Mouse (Mus musculus): Measurements from ENCODE around the gene 1700030K09Rik. TPM values are rescaled to one million over a fixed set of nuclear protein-coding genes. Genes with fewer than 3 reads are reported as not detected.
A peak's percentile ranks its signal among the peaks of the same experiment; 100 is the strongest.

Gene 1700030K09Rik
- polyA plus RNA-seq, 1 experiment from 2014 or later, result 16.3 TPM

- no peak overlapping the region for H3K9ac ChIP-seq (replicated peaks)
- no peak overlapping the region for H3K4me3 ChIP-seq (replicated peaks)
- no peaks in the 10 kb centered on the region for H3K9me3 ChIP-seq (replicated peaks)
- H3K27me3 ChIP-seq (replicated peaks), result no peaks in the 10 kb centered on the region
- H3K36me3 ChIP-seq, result peaks cover 88% of the 10 kb centered on the region
- no peak for ATAC-seq (ENCODE audit: low FRiP score)
- H3K4me2 ChIP-seq, result no peak overlapping the region
- 95% methylated on average over 2 of the region's 2 CpGs for WGBS
- H3K4me1 ChIP-seq, result peaks cover 12% of the 10 kb centered on the region
- H3K27ac ChIP-seq (replicated peaks), result no peak overlapping the region
Observed at GRCm38 (mm10) chr8:72469243-72469642, 25.6 kb downstream of the 1700030K09Rik start.

GRCm38 (mm10) chr8:72469984-72470383 lies 26.3 kb downstream of the 1700030K09Rik start:
- 98% methylated on average over 8 of the region's 8 CpGs for WGBS
- no peak overlapping the region for H3K9ac ChIP-seq (replicated peaks)

GRCm38 (mm10) chr8:72470684-72471083 lies 27.0 kb downstream of the 1700030K09Rik start:
- Histone ChIP-seq H3K4me3 (replicated peaks) (no peak overlapping the region), H3K9me3 (replicated peaks) (no peaks in the 10 kb centered on the region), H3K4me2 (no peak overlapping the region), H3K4me1 (peaks cover 14% of the 10 kb centered on the region), H3K27me3 (replicated peaks) (no peaks in the 10 kb centered on the region), H3K9ac (replicated peaks) (no peak overlapping the region), H3K36me3 (peaks cover 73% of the 10 kb centered on the region), H3K27ac (replicated peaks) (no peak overlapping the region)
- WGBS, result 97% methylated on average over 7 of the region's 7 CpGs
- no peak for ATAC-seq (ENCODE audit: low FRiP score)

More at GRCm38 (mm10) chr8:72469984-72470383, 26.3 kb downstream of the 1700030K09Rik start:
- no peak overlapping the region for H3K4me2 ChIP-seq
- no peak for ATAC-seq (ENCODE audit: low FRiP score)
- no peak overlapping the region for H3K4me3 ChIP-seq (replicated peaks)
- H3K9me3 ChIP-seq (replicated peaks), result no peaks in the 10 kb centered on the region
- no peaks in the 10 kb centered on the region for H3K27me3 ChIP-seq (replicated peaks)
- no peak overlapping the region for H3K27ac ChIP-seq (replicated peaks)
- peaks cover 80% of the 10 kb centered on the region for H3K36me3 ChIP-seq
- H3K4me1 ChIP-seq, result peaks cover 14% of the 10 kb centered on the region

GRCm38 (mm10) chr8:72474826-72475546 lies 31.3 kb downstream of the 1700030K09Rik start, which contains the start of gene Cherp:
Gene Cherp, minus strand, starts transcription at chr8:72475226.
- under 1% methylated on average over 79 of the region's 80 CpGs for WGBS
- H3K4me1 ChIP-seq, result peaks cover 29% of the 10 kb centered on the region

GRCm38 (mm10) chr8:72485456-72486199 lies 41.9 kb downstream of the 1700030K09Rik start:
- H3K4me2 ChIP-seq, result no peak overlapping the region
- no peak for ATAC-seq (ENCODE audit: low FRiP score)

More at GRCm38 (mm10) chr8:72474826-72475546, 31.3 kb downstream of the 1700030K09Rik start, which contains the start of gene Cherp:
- Histone ChIP-seq H3K9me3 (replicated peaks) (no peaks in the 10 kb centered on the region), H3K27me3 (replicated peaks) (no peaks in the 10 kb centered on the region), H3K4me2 (peak within 1 kb of the TSS; percentile 95), H3K9ac (replicated peaks) (peak within 1 kb of the TSS; percentile 78), H3K36me3 (peaks cover 38% of the 10 kb centered on the region), H3K4me3 (replicated peaks) (peak within 1 kb of the TSS; percentile 80), H3K27ac (replicated peaks) (peak within 1 kb of the TSS; percentile 92)
- peak; percentile 97 for ATAC-seq (ENCODE audit: low FRiP score)

GRCm38 (mm10) chr8:72487014-72487413 lies 43.3 kb downstream of the 1700030K09Rik start:
- no peaks in the 10 kb centered on the region for H3K9me3 ChIP-seq (replicated peaks)
- peaks cover 19% of the 10 kb centered on the region for H3K4me1 ChIP-seq
- H3K27ac ChIP-seq (replicated peaks), result no peak overlapping the region
- H3K36me3 ChIP-seq, result peaks cover 52% of the 10 kb centered on the region
- no peaks in the 10 kb centered on the region for H3K27me3 ChIP-seq (replicated peaks)
- ATAC-seq (ENCODE audit: low FRiP score), result no peak
- H3K9ac ChIP-seq (replicated peaks), result no peak overlapping the region
- no peak overlapping the region for H3K4me2 ChIP-seq
- no peak overlapping the region for H3K4me3 ChIP-seq (replicated peaks)

More at GRCm38 (mm10) chr8:72485456-72486199, 41.9 kb downstream of the 1700030K09Rik start:
- Histone ChIP-seq H3K4me1 (peaks cover 7% of the 10 kb centered on the region; the same call in 1 of the 2 replicates), H3K9me3 (replicated peaks) (no peaks in the 10 kb centered on the region), H3K27ac (replicated peaks) (no peak overlapping the region), H3K27me3 (replicated peaks) (no peaks in the 10 kb centered on the region), H3K9ac (replicated peaks) (no peak overlapping the region), H3K4me3 (replicated peaks) (no peak overlapping the region), H3K36me3 (peaks cover 55% of the 10 kb centered on the region)
- WGBS, result 90% methylated on average over 6 of the region's 6 CpGs

GRCm38 (mm10) chr8:72491017-72491416 lies 47.3 kb downstream of the 1700030K09Rik start:
- Histone ChIP-seq H3K36me3 (peaks cover 44% of the 10 kb centered on the region), H3K9me3 (replicated peaks) (no peaks in the 10 kb centered on the region), H3K4me1 (peaks cover 34% of the 10 kb centered on the region), H3K27ac (replicated peaks) (peak overlapping the region; percentile 88; the same call in 1 of the 2 replicates), H3K9ac (replicated peaks) (peak overlapping the region; percentile 81; the same call in 1 of the 2 replicates), H3K4me2 (peak overlapping the region; percentile 75), H3K4me3 (replicated peaks) (peak overlapping the region; percentile 89), H3K27me3 (replicated peaks) (no peaks in the 10 kb centered on the region)
- 93% methylated on average over 2 of the region's 2 CpGs for WGBS
- no peak for ATAC-seq (ENCODE audit: low FRiP score)

GRCm38 (mm10) chr8:72491680-72492621 lies 48.3 kb downstream of the 1700030K09Rik start, which contains the start of gene Slc35e1:
Gene Slc35e1, minus strand, starts transcription at chr8:72492614.
- Histone ChIP-seq H3K4me3 (replicated peaks) (peak within 1 kb of the TSS; percentile 89), H3K36me3 (peaks cover 46% of the 10 kb centered on the region), H3K27me3 (replicated peaks) (no peaks in the 10 kb centered on the region), H3K4me1 (peaks cover 34% of the 10 kb centered on the region), H3K4me2 (peak within 1 kb of the TSS; percentile 75), H3K9ac (replicated peaks) (peak within 1 kb of the TSS; percentile 81), H3K9me3 (replicated peaks) (no peaks in the 10 kb centered on the region), H3K27ac (replicated peaks) (peak within 1 kb of the TSS; percentile 88)
- ATAC-seq (ENCODE audit: low FRiP score), result peak; percentile 71
- under 1% methylated on average over 89 of the region's 98 CpGs for WGBS

- peaks cover 34% of the 10 kb centered on the region for H3K4me1 ChIP-seq
- peaks cover 39% of the 10 kb centered on the region for H3K36me3 ChIP-seq
- H3K27ac ChIP-seq (replicated peaks), result peak overlapping the region; percentile 88
- ATAC-seq (ENCODE audit: low FRiP score), result peak; percentile 97
- no peaks in the 10 kb centered on the region for H3K9me3 ChIP-seq (replicated peaks)
- H3K27me3 ChIP-seq (replicated peaks), result no peaks in the 10 kb centered on the region
- H3K4me3 ChIP-seq (replicated peaks), result peak overlapping the region; percentile 89
- under 1% methylated on average over 55 of the region's 56 CpGs for WGBS
- H3K4me2 ChIP-seq, result peak overlapping the region; percentile 75
- H3K9ac ChIP-seq (replicated peaks), result peak overlapping the region; percentile 81
Observed at GRCm38 (mm10) chr8:72492622-72493081, 49.0 kb downstream of the 1700030K09Rik start.

GRCm38 (mm10) chr8:72493381-72493780 lies 49.7 kb downstream of the 1700030K09Rik start:
- no peak for ATAC-seq (ENCODE audit: low FRiP score)
- H3K4me3 ChIP-seq (replicated peaks), result peak overlapping the region; percentile 89
- WGBS, result 18% methylated on average over 8 of the region's 8 CpGs
- peaks cover 31% of the 10 kb centered on the region for H3K36me3 ChIP-seq
- H3K9ac ChIP-seq (replicated peaks), result peak overlapping the region; percentile 60
- H3K9me3 ChIP-seq (replicated peaks), result no peaks in the 10 kb centered on the region
- H3K4me2 ChIP-seq, result peak overlapping the region; percentile 70
- peak overlapping the region; percentile 84 for H3K27ac ChIP-seq (replicated peaks)
- no peaks in the 10 kb centered on the region for H3K27me3 ChIP-seq (replicated peaks)
- peaks cover 34% of the 10 kb centered on the region for H3K4me1 ChIP-seq

Measured in neural tube, embryonic 15.5 days (tissue).